Mouse (Mus musculus) liver, embryonic 11.5 days (tissue): Measurements from ENCODE around the gene Casz1. TPM values are rescaled to one million over a fixed set of nuclear protein-coding genes. Genes with fewer than 3 reads are reported as not detected.

Experiments used
- ATAC-seq: fragments of 200-750 bp; cut with Nextera tagmentation; replicated peaks from 2 replicates; pipeline ENCODE4 v1.8.0; 2017; ENCODE audit warnings: moderate number of reproducible peaks, mild to moderate bottlenecking, moderate TSS enrichment, moderate library complexity; ENCODE audit not compliant: low FRiP score
- DNase-seq: peaks from one replicate; pipeline ENCODE4 v3.0.0-alpha.2; 2017; ENCODE audit warnings: low spot score
- H3K27ac ChIP-seq: fragments of 300-500 bp; sonication (generic); 2 replicates; pipeline ENCODE4 v1.5.1; 2014; ENCODE audit warnings: mild to moderate bottlenecking, low read depth, low read length, control low read depth
- H3K27me3 ChIP-seq: fragments of 300-500 bp; sonication (generic); replicated peaks from 2 replicates; pipeline ENCODE4 v1.6.1; 2014; ENCODE audit warnings: low read length, mixed read lengths; ENCODE audit not compliant: control insufficient read depth, insufficient read depth
- H3K36me3 ChIP-seq: fragments of 300-500 bp; sonication (generic); 2 replicates; pipeline ENCODE4 v1.6.1; 2014; ENCODE audit warnings: mild to moderate bottlenecking, low read length, moderate library complexity, mixed read lengths; ENCODE audit not compliant: control insufficient read depth, insufficient read depth
- H3K4me1 ChIP-seq: fragments of 300-500 bp; sonication (generic); replicated peaks from 2 replicates; pipeline ENCODE4 v1.6.1; 2014; ENCODE audit warnings: low read length, mixed read lengths; ENCODE audit not compliant: control insufficient read depth, insufficient read depth
- H3K4me2 ChIP-seq: fragments of 300-500 bp; sonication (generic); 2 replicates; pipeline ENCODE4 v1.6.1; 2014; ENCODE audit warnings: mild to moderate bottlenecking, control low read depth, moderate library complexity
- H3K4me3 ChIP-seq: fragments of 300-500 bp; sonication (generic); 2 replicates; pipeline ENCODE4 v1.5.1; 2014; ENCODE audit warnings: low read depth, low read length, control low read depth
- H3K9ac ChIP-seq: fragments of 300-500 bp; sonication (generic); 2 replicates; pipeline ENCODE4 v1.6.1; 2014; ENCODE audit warnings: low read depth, low read length, control low read depth
- H3K9me3 ChIP-seq: fragments of 300-500 bp; sonication (generic); 2 replicates; pipeline ENCODE4 v1.6.1; 2016; ENCODE audit warnings: low read length, inconsistent platforms, mixed read lengths; ENCODE audit not compliant: control insufficient read depth
- WGBS: fragments of 180-500 bp; shearing (Covaris S2); extraction: QIAGEN DNeasy Blood & Tissue Kit; methylation state at CpG from one replicate; pipeline ENCODE4 v1.1.7; 2014; 5-methylcytosine and 5-hydroxymethylcytosine counted together
- polyA plus RNA-seq: library from polyadenylated mRNA; unstranded; fragments of >200 nt; fragmentation: Nextera tagmentation; extraction: Ambion mirVana; gene quantifications from 2 replicates; pipeline ENCODE4 v1.2.1, GENCODE M21; 2014

Casz1 gene
- polyA plus RNA-seq, 1 experiment from 2014 or later = 1.0 TPM

DNA sequence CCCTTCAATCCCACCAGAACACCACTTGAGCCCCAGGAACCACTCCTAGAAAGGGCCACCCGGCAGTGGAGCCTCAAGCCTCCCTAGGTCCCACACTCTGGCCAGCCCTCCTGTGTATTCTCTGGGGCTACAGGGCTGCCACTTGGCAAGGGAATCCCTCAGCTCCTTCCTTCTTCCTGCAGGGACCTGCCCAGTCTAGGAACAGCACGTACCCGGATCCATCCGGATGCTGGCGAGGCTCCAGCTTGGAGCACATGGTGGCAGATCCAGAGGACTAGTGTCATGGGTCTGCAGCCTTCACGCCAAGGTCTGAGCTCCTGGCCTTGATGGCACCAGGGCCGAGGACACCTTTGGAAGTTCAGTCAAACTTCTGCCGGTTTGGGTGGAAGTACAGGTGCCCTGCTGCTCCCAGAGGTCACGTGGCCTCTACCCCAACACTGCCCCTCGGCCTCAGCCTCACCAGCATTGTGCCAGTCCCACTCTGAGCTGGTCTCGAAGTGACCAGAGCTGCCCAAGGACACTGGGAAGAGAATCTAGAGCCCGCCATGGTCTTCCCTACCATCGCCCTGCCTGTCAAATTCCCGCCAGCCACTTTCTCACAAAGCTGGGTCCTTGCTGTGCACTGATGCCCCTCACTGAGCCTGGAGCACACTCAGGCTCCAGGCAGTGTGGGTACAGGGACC is 151.0 kb downstream of the Casz1 start:
- Histone ChIP-seq H3K9ac (no peak overlapping the region), H3K27me3 (peaks cover 38% of the 10 kb centered on the region), H3K4me3 (no peak overlapping the region), H3K4me1 (peaks cover 7% of the 10 kb centered on the region; the same call in 1 of the 2 replicates), H3K27ac (no peak overlapping the region), H3K9me3 (no peaks in the 10 kb centered on the region), H3K4me2 (no peak overlapping the region), H3K36me3 (0 out of 2 replicates have a peak, but pooled peaks cover 2% of the 10 kb centered on the region)
- no peak for ATAC-seq
- WGBS = 84% methylated on average over 14 of the region's 14 CpGs
- DNase-seq = no peak

DNA sequence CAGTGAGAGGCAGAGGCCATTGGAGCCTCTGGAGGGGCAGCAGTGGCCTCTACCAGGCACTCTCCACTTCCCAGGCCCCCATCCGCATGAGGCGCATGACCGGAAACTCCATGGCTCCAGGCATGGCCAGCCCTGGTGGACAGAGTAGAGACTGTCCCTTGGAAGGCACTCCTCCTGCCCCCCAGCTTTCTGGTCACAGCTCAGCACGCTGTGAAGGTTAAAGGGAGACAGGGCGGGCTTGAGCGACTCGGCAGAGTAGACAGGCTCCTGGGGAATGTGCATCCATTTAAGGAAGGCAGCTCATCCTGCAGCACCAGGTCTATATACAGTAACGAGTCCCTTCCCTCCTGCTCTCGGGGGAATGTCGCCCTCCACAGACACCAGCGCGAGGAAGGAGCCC is 155.8 kb downstream of the Casz1 start:
- no peak overlapping the region for H3K4me2 ChIP-seq
- no peaks in the 10 kb centered on the region for H3K4me1 ChIP-seq
- no peak overlapping the region for H3K27ac ChIP-seq
- H3K36me3 ChIP-seq = peaks cover 6% of the 10 kb centered on the region; the same call in 1 of the 2 replicates
- no peak for ATAC-seq
- no peak overlapping the region for H3K4me3 ChIP-seq
- H3K9me3 ChIP-seq = no peaks in the 10 kb centered on the region
- WGBS = 82% methylated on average over 12 of the region's 12 CpGs
- no peaks in the 10 kb centered on the region for H3K27me3 ChIP-seq
- DNase-seq = no peak
- H3K9ac ChIP-seq = no peak overlapping the region

DNA sequence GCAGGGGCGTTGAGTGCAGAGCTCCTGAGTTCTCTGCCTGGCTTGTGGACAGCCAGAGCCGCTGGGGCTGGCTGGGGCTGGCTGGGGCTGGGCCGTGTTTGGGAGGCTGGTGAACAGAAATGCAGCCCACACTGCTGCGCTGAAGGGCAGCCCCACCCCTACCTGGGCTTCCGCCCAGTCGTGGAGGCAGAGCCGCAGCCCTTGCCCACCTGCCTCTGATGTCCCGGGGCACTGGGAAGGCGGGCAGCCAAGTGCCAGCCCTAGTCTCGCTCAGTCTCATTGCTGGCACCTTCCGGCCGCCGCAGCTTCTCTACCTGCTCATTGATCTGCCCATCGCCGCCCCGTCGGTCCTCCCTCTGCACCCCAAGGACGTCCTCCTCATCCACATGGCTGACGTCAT is 156.9 kb downstream of the Casz1 start:
- Histone ChIP-seq H3K4me2 (no peak overlapping the region), H3K27me3 (no peaks in the 10 kb centered on the region), H3K4me1 (no peaks in the 10 kb centered on the region), H3K4me3 (no peak overlapping the region), H3K9me3 (no peaks in the 10 kb centered on the region), H3K9ac (no peak overlapping the region), H3K36me3 (peaks cover 6% of the 10 kb centered on the region; the same call in 1 of the 2 replicates), H3K27ac (no peak overlapping the region)
- no peak for DNase-seq
- no peak for ATAC-seq
- WGBS = 89% methylated on average over 19 of the region's 19 CpGs

DNA sequence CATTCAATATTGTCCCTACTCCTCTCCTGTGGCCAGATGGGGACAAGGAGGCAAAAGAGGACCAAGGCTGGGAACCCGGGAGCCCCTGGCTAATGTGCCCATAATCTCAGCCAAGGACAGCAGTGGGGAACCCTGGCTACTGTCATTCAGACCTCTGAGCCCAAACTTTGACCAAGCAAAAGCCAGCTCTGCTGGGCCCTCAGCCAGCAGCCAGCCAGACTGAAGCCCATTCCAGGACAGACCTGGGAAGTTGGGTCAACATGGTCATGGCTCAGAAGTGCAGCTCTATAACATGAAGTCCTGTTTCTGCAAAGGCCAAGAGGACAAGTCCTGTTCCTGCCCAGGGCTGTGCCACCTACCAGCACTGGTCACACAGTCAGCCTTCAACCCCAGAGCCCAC is 157.9 kb downstream of the Casz1 start:
- ATAC-seq (no peak), DNase-seq (no peak)
- H3K4me1 ChIP-seq = no peaks in the 10 kb centered on the region
- H3K27me3 ChIP-seq = no peaks in the 10 kb centered on the region
- WGBS = 84% methylated on average over 1 of the region's 1 CpGs
- H3K36me3 ChIP-seq = peaks cover 6% of the 10 kb centered on the region; the same call in 1 of the 2 replicates
- no peak overlapping the region for H3K4me2 ChIP-seq
- no peak overlapping the region for H3K9ac ChIP-seq
- H3K27ac ChIP-seq = no peak overlapping the region
- no peaks in the 10 kb centered on the region for H3K9me3 ChIP-seq
- no peak overlapping the region for H3K4me3 ChIP-seq

DNA sequence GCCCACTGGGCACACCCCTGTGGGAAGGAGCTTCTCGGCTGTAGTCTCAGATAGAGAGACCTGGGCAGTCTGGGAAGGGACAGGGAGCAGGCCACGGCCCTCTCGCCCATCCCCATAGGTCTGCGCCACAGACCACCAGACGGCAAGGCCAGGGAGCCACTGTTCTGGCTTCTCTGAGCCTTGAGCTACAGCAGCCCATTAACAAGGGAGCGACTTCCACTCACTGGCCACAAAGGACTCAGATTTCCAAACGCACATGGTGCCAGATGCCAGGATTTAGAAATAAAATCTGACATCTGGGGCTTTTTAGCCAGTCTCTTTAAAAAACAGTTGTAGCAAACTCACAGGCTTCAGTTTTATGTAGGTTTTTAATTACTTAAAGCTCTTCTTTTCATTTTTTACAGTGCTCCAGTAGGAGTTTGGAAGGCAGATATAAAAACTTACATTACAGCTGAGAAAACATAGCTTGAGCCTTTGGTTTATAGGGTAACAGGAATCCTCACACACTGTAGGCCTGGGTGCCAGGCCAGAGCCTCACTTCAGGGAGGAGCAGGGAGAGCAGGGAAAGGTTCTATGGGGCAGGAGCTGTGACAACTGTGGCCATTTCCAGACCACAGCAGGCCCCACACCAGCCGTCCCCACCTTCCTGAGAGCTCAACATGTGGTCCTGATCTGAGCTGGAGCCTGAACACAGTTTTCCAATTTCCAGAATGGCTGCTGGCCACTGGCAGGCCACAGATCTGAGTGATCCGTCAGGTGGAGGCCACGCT is 160.5 kb downstream of the Casz1 start:
- no peaks in the 10 kb centered on the region for H3K4me1 ChIP-seq
- H3K9ac ChIP-seq = no peak overlapping the region
- no peaks in the 10 kb centered on the region for H3K9me3 ChIP-seq
- no peak overlapping the region for H3K4me2 ChIP-seq
- ATAC-seq (no peak), DNase-seq (no peak)
- H3K36me3 ChIP-seq = peaks cover 7% of the 10 kb centered on the region
- H3K4me3 ChIP-seq = no peak overlapping the region
- no peak overlapping the region for H3K27ac ChIP-seq
- no peaks in the 10 kb centered on the region for H3K27me3 ChIP-seq
- WGBS = 82% methylated on average over 10 of the region's 10 CpGs

DNA sequence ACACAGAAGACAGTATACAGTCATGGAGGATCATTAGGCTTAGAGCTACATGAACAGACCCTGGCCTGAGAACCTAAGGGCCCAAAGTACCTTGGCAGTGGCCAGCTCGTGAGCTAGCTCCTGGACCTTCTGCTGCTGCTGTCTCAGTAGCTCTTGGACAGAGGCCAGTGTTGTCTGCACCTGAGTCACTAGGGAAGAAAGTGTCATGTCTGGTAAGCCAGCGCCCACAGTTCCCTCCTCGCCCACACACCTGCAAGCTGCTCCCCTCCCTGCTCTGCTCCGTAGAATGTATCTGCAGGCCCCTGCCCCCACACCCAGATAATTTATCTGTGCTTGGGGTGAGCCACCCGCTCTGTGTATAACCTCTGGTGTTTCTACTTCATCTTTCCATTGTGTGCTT is 161.9 kb downstream of the Casz1 start:
- 81% methylated on average over 5 of the region's 5 CpGs for WGBS

DNA sequence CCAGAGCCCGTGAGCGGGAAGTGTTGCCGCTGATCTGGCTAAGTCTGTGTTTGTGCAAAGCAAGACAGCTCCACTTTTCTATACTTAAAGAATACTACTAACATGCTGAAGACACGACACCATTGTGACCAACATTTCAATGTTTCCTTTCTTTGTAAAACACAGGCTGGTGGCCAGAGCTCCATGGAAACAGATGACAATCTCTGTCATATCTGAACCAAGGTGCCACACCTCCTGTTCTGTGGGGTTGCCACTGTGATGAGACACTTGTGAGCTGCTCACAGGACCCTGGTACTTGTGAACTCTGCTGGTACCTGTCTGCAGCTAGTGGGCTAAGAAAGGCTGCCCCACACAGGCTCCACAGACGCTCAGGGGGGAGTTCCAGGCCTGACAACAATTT is 164.6 kb downstream of the Casz1 start:
- no peak for DNase-seq
- H3K9ac ChIP-seq = no peak overlapping the region
- H3K27ac ChIP-seq = no peak overlapping the region
- H3K27me3 ChIP-seq = no peaks in the 10 kb centered on the region
- H3K4me2 ChIP-seq = no peak overlapping the region
- H3K4me1 ChIP-seq = peaks cover 12% of the 10 kb centered on the region
- 83% methylated on average over 5 of the region's 5 CpGs for WGBS
- no peaks in the 10 kb centered on the region for H3K9me3 ChIP-seq
- ATAC-seq = no peak
- peaks cover 5% of the 10 kb centered on the region for H3K36me3 ChIP-seq
- H3K4me3 ChIP-seq = no peak overlapping the region

More for the DNA sequence above, 161.9 kb downstream of the Casz1 start:
- DNase-seq = no peak
- H3K4me2 ChIP-seq = no peak overlapping the region
- H3K36me3 ChIP-seq = peaks cover 7% of the 10 kb centered on the region
- no peak overlapping the region for H3K27ac ChIP-seq
- no peaks in the 10 kb centered on the region for H3K9me3 ChIP-seq
- H3K27me3 ChIP-seq = no peaks in the 10 kb centered on the region
- ATAC-seq = no peak
- peaks cover 5% of the 10 kb centered on the region for H3K4me1 ChIP-seq
- H3K4me3 ChIP-seq = no peak overlapping the region
- H3K9ac ChIP-seq = no peak overlapping the region

DNA sequence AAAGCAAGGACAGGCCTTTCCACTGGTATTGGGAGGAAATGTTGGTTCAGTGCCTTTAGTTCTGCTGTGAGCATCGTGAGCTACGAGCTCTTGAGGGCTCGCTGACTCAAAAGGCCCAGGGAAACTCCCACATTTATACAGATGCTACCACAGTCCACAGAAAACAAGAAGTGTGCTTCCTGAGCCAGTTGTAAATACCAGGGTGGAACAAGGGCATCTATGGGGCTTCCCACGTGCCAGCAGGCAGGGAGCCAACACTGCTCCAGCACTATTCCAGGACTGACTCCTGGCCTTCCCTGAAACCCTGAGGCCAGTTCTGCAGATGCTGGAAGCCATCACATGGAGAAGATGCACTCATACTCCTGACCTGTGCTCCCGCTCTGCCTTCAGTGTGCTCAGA is 165.4 kb downstream of the Casz1 start:
- H3K4me3 ChIP-seq = no peak overlapping the region
- H3K27me3 ChIP-seq = no peaks in the 10 kb centered on the region
- no peak overlapping the region for H3K27ac ChIP-seq
- ATAC-seq (no peak), DNase-seq (no peak)
- no peaks in the 10 kb centered on the region for H3K9me3 ChIP-seq
- peaks cover 2% of the 10 kb centered on the region for H3K36me3 ChIP-seq
- WGBS = 83% methylated on average over 5 of the region's 5 CpGs
- peaks cover 12% of the 10 kb centered on the region for H3K4me1 ChIP-seq
- H3K9ac ChIP-seq = no peak overlapping the region
- no peak overlapping the region for H3K4me2 ChIP-seq

DNA sequence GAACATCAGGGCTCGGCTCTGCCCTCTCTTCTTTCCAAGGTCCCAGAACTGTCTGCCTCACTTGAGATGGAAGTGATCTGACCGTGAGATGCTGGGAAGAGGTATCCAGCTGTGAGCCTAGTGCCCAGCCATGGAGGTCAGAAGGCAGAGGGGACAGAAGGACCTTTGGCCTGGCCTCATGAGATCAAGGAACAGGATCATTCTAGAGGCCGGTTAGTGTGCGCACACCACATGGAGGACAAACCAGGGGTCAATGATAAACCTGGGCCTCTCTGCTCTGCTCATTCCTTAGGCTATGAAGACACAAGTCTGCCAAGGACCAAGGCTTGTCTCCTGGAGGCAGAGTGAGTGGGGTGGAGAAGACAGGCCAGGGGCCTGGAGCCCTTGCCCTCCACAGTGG is 166.5 kb downstream of the Casz1 start:
- DNase-seq (no peak), ATAC-seq (no peak)
- H3K4me1 ChIP-seq = peaks cover 12% of the 10 kb centered on the region
- H3K27me3 ChIP-seq = no peaks in the 10 kb centered on the region
- no peak overlapping the region for H3K4me2 ChIP-seq
- H3K36me3 ChIP-seq = peaks cover 4% of the 10 kb centered on the region
- H3K9ac ChIP-seq = no peak overlapping the region
- no peak overlapping the region for H3K27ac ChIP-seq
- no peak overlapping the region for H3K4me3 ChIP-seq
- no peaks in the 10 kb centered on the region for H3K9me3 ChIP-seq
- 83% methylated on average over 4 of the region's 4 CpGs for WGBS
